Mouse (Mus musculus): ENCODE data around the gene B4galt2. TPM values are rescaled to one million over a fixed set of nuclear protein-coding genes. Genes with fewer than 3 reads are reported as not detected.

B4galt2 gene
- polyA plus RNA-seq (2012): 0.23 and 0.25 TPM in 2 replicates

DNA sequence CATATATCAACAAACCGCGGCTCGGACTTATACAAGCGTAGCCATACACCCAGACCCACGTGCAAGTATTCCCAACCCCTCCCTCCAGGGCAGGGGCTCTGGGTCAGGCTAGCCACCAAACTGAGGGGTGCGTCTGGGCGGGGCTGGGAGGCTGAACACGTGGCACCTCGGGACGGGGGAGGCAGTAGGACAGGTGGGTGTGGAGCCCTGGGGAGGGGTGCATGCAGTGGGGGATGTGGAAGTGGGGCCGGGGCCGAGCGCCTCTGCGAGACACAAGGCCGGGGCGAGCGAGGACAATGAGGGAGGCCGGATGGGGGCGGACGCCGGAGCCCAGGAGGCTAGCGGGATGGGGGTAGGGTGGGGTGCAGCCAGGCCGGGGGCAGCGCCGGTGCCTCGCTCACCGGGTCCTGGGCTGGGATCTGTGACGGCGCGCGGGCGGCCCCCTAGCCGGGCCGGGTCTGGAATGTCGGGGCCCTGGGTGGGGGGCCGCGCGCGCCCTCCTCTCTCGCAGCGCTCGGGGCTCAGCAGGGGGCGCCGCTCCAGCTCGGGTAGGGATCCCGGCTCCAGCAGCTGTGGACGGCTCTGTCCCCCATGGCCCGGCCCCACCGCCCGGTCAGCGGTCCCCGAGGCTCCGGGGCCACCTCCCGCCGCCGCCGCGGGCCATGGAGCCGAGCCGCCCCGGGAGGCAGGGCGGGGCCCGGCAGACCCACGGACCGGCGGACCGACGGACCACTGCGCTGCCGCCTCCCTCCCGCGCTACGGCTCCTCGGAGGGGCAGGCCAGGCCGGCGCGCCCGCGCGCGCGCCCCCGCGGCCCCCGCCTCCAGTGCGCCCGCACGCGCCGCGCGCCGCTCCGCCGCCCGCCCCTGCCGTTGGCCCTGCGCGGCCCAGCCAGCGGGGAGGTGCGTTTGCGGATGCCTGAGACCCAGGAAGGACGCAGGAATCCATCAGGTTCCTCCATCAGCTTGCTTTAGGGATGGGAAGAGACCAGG, at the start of gene B4galt2:
B4galt2 (minus strand) TSS at position 787 of the 991 bp plus-strand sequence.
- H3K27me3 ChIP-seq (ENCODE audit: control insufficient read depth): peaks cover 48% of the 10 kb centered on the region
- H3K36me3 ChIP-seq (ENCODE audit: control insufficient read depth): peaks cover 31% of the 10 kb centered on the region
- peaks cover 48% of the 10 kb centered on the region for H3K4me1 ChIP-seq (ENCODE audit: control insufficient read depth)
- peak within 1 kb of the TSS; percentile 62 for H3K4me3 ChIP-seq (replicated peaks)
- H3K9me3 ChIP-seq (ENCODE audit: control insufficient read depth, low read length): no peaks in the 10 kb centered on the region
- TF ChIP-seq TAL1 (IDR thresholded peaks at IDR 0.05; ENCODE audit: low read length) (no peak), GATA1 (IDR thresholded peaks at IDR 0.05; ENCODE audit: low read length) (no peak)

DNA sequence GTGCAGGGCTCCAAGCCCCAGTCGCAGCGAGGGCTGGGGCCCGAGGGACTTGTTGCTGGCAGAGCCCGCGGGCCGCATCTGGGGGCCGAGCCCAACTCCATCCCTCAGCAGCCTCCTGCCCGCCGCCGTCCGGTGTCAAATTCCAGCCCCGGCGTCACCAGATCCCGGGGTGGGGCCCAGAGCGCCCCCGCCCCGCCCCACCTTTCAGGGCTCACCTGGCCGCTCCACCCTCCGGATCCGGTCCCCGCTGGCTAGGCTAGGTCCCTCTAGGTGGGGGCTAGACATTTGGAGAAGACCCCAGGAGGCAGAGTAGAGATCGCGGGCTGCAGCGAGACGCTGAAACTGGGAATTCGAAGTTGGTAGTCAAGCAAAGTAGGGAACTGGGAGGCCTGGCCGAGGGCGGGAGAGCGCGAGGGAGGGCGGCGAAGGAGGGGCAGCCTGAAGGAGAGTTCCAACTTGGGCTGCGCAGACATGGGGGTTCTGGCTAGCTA, 46.1 kb upstream of the B4galt2 start, which contains the start of gene Artn:
Artn (minus strand) TSS at position 373 of the 491 bp plus-strand sequence.
- TF ChIP-seq GATA1 (IDR thresholded peaks at IDR 0.05; ENCODE audit: low read length) (no peak), TAL1 (IDR thresholded peaks at IDR 0.05; ENCODE audit: low read length) (no peak)
- H3K4me3 ChIP-seq (replicated peaks): peak within 1 kb of the TSS; percentile 75
- peaks cover 29% of the 10 kb centered on the region for H3K9me3 ChIP-seq (ENCODE audit: control insufficient read depth, low read length)
- peaks cover 31% of the 10 kb centered on the region for H3K36me3 ChIP-seq (ENCODE audit: control insufficient read depth)
- peaks cover 58% of the 10 kb centered on the region for H3K4me1 ChIP-seq (ENCODE audit: control insufficient read depth)
- peaks cover 73% of the 10 kb centered on the region for H3K27me3 ChIP-seq (ENCODE audit: control insufficient read depth)

DNA sequence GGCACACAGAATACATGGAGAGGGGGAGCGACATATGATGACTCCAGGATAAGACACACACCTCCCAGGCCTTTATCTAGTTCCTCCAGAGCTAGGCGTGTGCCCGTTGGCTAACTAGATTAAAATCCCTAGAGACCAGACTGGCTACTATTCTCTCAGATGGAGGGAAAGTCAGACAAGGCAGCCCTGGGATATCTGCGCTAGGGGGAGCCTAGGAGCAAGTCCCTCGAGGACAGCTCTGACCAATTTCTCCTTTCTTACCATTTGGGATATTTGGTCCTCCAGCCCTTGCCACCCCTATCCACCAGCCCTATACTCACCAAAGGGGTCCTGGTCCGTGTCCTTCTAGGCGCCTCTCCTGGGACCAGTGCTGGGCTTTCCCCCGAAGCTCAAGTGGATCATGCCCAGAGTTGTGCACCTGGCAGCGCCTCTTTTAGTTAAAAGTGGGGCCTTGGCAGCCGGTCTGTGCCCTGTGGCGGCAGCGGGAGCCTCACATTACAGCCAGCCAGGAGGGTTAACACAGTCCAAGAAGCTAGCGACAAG, 45.5 kb upstream of the B4galt2 start:
- peak overlapping the region; percentile 75 for H3K4me3 ChIP-seq (replicated peaks)

DNA sequence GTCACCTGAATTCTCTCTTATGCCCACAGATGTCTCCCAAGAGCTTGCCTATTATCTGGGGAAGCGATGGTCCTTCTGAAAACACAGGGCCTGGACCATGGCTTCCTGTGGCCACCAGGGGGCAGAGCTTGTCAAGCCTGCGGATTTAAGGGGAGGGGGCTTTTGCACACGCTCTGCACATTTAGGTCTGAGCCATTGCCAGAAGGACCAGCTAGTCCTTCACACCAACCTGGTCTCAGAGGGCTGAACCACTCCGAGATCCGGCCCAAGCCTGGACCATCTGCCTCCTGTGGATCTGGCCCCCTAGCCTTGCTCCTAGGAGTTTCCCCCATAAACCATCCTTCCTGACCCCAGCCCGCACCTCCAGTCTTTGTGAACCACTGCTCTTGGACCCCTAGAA, 44.9 kb upstream of the B4galt2 start:
- peaks cover 29% of the 10 kb centered on the region for H3K9me3 ChIP-seq (ENCODE audit: control insufficient read depth, low read length)
- peak overlapping the region; percentile 75 for H3K4me3 ChIP-seq (replicated peaks)
- peaks cover 84% of the 10 kb centered on the region for H3K27me3 ChIP-seq (ENCODE audit: control insufficient read depth)
- peaks cover 66% of the 10 kb centered on the region for H3K4me1 ChIP-seq (ENCODE audit: control insufficient read depth)
- peaks cover 31% of the 10 kb centered on the region for H3K36me3 ChIP-seq (ENCODE audit: control insufficient read depth)
- TF ChIP-seq TAL1 (IDR thresholded peaks at IDR 0.05; ENCODE audit: low read length) (no peak), GATA1 (IDR thresholded peaks at IDR 0.05; ENCODE audit: low read length) (no peak)

More for the DNA sequence above, 45.5 kb upstream of the B4galt2 start:
- Histone ChIP-seq H3K4me1 (ENCODE audit: control insufficient read depth) (peaks cover 64% of the 10 kb centered on the region), H3K9me3 (ENCODE audit: control insufficient read depth, low read length) (peaks cover 29% of the 10 kb centered on the region), H3K36me3 (ENCODE audit: control insufficient read depth) (peaks cover 31% of the 10 kb centered on the region), H3K27me3 (ENCODE audit: control insufficient read depth) (peaks cover 78% of the 10 kb centered on the region)
- TF ChIP-seq GATA1 (IDR thresholded peaks at IDR 0.05; ENCODE audit: low read length) (peak; percentile 90), TAL1 (IDR thresholded peaks at IDR 0.05; ENCODE audit: low read length) (peak; percentile 91)

DNA sequence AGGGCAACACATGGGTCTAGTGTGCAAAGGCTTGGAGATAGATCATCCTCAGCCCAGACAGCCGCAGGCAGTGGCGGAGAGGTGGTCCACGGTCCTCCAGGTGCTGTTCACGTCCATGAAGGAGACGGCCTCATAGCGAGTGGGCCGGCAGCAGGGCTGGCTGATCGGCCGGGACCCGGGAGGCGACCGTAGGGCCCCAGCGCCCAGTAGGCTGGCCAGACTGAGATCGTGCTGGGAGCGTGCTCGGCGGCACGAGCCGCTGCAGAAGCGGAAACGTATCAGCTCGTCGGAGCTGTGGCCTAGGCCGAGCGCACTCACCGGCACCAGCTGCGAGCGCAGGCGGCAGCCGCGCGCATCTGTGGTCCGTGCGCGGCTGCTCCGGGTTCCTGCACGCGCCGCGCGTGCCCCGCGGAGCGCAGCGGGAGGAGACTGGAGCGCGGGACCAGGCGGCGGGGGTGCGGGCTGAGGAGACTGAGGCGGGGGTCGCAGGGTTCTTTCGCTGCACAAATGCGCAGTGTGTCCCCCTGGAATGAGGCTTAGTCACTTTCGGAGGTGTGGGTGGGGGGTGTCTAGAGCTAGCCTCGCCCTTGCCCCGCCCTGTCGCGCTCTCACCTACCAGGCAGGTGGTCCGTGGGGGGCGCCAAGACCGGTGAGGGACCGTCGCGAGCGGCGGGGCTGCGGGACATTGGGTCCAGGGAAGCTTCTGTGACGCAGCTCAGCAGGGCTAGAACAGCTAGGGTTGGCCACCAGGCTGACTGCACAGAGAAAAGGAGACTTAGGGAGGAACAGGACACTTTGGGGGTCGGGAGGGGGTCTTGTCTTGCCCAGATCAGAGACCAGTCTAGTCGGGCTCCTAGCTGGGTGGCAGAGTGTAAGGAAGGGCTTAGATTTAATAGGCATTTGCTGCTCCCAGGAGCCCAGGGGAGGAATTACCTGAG, 43.5 kb upstream of the B4galt2 start:
- peak overlapping the region; percentile 75 for H3K4me3 ChIP-seq (replicated peaks)
- H3K36me3 ChIP-seq (ENCODE audit: control insufficient read depth): peaks cover 31% of the 10 kb centered on the region
- no peak for TF ChIP-seq GATA1 (IDR thresholded peaks at IDR 0.05; ENCODE audit: low read length)
- no peak for TF ChIP-seq TAL1 (IDR thresholded peaks at IDR 0.05; ENCODE audit: low read length)
- H3K9me3 ChIP-seq (ENCODE audit: control insufficient read depth, low read length): peaks cover 29% of the 10 kb centered on the region
- peaks cover 95% of the 10 kb centered on the region for H3K27me3 ChIP-seq (ENCODE audit: control insufficient read depth)
- peaks cover 64% of the 10 kb centered on the region for H3K4me1 ChIP-seq (ENCODE audit: control insufficient read depth)

DNA sequence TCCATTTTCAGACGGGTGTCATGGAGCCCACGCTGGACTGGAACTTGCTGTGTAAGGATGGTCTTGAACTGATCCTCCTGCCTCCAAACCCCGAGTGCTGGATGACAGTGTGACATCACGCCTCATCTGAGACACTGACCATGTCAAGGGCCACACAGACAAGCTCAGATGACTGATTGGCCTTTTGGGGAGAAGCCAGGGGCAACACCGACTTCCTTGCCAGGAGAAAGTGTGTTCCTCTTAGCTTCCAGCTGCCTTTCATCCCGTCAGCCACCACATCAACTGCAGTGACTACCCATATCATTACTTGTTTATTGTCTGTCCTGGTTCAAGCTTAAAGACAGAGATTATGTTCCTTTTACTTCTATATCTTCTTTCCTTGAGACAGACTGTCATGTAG, 41.6 kb upstream of the B4galt2 start:
- Histone ChIP-seq H3K4me3 (replicated peaks) (no peak overlapping the region), H3K27me3 (ENCODE audit: control insufficient read depth) (peaks cover 85% of the 10 kb centered on the region), H3K4me1 (ENCODE audit: control insufficient read depth) (peaks cover 61% of the 10 kb centered on the region), H3K36me3 (ENCODE audit: control insufficient read depth) (peaks cover 31% of the 10 kb centered on the region), H3K9me3 (ENCODE audit: control insufficient read depth, low read length) (peaks cover 22% of the 10 kb centered on the region)
- TF ChIP-seq TAL1 (IDR thresholded peaks at IDR 0.05; ENCODE audit: low read length) (no peak), GATA1 (IDR thresholded peaks at IDR 0.05; ENCODE audit: low read length) (no peak)

DNA sequence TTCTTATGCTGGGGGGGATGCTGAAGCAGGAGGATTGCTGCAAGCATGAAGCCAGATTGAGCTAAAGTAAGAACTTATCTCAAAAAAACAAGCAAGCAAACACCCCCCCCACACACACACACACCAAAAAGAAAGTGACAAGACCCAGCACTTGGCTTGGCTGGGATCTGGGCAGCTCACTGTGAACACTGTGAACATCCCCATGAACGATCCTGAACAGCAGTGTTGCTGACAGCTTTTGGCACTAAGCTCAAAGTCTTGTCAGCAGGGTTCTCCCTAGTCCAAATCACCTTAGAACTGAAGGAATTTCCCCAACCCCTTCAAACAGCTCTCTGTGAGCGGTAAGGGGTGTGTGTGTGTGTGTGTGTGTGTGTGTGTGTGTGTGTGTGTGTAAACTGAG, 40.2 kb upstream of the B4galt2 start:
- H3K4me3 ChIP-seq (replicated peaks): no peak overlapping the region
- H3K36me3 ChIP-seq (ENCODE audit: control insufficient read depth): peaks cover 31% of the 10 kb centered on the region
- no peak for TF ChIP-seq TAL1 (IDR thresholded peaks at IDR 0.05; ENCODE audit: low read length)
- no peak for TF ChIP-seq GATA1 (IDR thresholded peaks at IDR 0.05; ENCODE audit: low read length)
- H3K4me1 ChIP-seq (ENCODE audit: control insufficient read depth): peaks cover 46% of the 10 kb centered on the region
- peaks cover 18% of the 10 kb centered on the region for H3K9me3 ChIP-seq (ENCODE audit: control insufficient read depth, low read length)
- H3K27me3 ChIP-seq (ENCODE audit: control insufficient read depth): peaks cover 71% of the 10 kb centered on the region

DNA sequence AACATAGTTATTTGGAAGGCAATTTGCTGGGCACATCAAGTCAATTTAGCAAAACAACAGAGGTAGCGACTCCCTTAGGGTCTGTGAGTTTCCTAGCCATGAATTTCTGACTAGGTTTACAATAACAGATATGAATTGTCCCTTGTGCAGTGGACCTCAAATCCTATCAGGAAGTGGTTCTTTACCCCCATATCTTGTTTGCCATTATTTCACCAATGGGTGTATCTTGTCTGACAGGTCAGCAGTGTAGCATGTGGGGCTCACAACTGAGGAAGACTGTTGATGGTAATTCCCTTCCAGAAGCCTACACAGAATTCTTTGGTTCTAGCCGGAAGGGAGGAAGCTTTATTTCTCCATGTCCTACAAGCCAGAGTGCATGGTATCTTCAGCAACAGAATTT, 38.1 kb upstream of the B4galt2 start:
- Histone ChIP-seq H3K9me3 (ENCODE audit: control insufficient read depth, low read length) (peaks cover 11% of the 10 kb centered on the region), H3K27me3 (ENCODE audit: control insufficient read depth) (peaks cover 50% of the 10 kb centered on the region), H3K4me3 (replicated peaks) (no peak overlapping the region), H3K4me1 (ENCODE audit: control insufficient read depth) (peaks cover 41% of the 10 kb centered on the region), H3K36me3 (ENCODE audit: control insufficient read depth) (peaks cover 14% of the 10 kb centered on the region)
- TF ChIP-seq GATA1 (IDR thresholded peaks at IDR 0.05; ENCODE audit: low read length): no peak

Data from erythroblast, embryonic 14.5 days (primary cell).